Mouse (Mus musculus) Muller cell, postnatal 12 days (primary cell): Measurements from ENCODE around the gene Skp1a.

Experiments used
- DNase-seq: peaks from one replicate; pipeline ENCODE4 v3.0.0-alpha.2; 2015; ENCODE audit errors: inconsistent ontology term

Gene Skp1a

DNA sequence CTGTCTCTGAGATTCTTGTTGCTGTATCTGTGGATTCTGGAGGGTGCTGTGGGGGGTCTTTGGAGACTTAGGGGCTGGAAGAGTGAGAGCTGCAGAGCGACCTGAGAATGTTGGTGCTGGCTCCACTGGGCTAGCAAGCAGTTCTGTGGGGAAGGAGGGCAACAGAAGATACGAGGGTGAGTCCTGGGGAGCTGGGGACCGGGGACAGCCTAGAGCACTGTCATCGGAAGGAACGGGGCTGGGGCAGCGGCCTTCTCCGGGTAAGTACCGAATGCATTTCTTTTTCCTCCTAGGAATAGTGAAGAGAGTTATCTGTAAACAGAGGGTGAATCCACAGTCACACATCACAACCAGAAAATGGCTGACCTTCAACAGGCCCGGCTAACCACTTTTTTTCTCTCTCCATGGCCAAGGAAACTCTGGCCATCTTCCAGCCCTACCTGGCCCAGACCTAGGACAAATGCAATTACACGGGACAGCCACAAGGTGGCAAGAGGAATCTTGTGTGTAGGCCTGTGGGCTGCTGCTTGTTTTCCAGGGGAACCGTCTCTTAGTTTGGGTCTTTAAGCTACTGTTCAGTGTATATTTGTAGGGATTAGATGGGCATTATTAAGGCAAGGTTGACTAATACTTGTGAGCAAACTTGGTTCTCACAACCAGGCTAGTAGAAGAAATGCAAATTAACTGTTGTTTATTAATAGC is 22.0 kb downstream of the Skp1a start:
- peak; percentile 39 for DNase-seq

DNA sequence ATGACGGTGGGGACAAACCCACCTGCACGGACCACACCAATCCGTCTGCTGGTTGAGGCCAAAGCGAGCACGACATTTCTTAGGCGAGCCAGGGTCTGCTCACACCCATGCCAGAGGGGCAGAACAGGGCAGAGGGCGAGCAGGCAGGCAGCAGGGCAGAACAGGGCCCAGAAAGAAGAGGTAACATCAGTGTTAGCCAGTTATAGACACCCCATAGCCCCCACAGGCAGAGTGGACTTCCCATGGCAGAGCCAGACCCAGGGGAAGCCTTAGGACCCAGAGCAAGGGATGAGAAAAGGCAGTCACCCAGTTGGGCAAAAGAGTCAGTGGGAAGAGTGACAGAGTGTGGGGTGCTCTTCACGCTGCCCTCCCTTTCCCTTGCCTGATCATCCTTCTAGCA is 23.3 kb downstream of the Skp1a start:
- DNase-seq = no peak

DNA sequence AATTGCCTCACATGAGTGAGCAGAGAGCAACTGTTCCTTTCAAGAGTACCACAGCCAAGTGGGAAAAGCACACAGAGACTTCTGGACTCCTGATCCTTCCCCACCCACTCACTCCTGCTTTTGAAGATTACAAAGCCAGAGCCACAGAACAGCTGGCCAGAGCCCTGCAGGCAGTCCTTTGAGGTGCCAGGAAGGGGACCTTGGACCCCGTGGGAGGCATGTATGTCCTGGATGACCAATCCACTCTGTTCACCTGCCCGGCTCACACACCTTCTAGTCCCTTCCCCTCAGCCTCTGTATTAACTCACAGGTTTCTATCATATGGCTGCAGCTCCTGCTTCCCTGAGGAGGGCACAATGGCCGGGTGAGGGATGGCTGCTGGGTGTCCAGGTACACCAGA is 25.6 kb downstream of the Skp1a start:
- no peak for DNase-seq

DNA sequence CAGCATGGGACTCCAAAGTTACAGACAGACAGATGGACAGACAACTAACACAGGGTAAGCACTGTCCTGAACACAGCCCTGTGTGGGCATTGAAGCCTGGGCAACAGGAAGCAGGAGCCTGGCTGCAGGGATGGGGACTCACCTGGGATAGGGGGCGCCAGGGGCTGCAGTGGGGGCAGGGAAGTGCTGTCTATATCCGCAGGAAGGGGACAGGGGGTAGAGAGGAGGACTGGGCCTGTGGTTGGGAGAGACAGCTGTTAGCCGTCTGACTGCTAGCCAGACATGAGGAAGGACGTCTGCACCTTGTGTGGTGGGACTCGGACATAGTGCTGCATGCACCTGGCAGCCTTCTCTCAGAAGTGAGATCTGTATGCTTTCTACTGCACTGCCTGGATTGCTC is 26.9 kb downstream of the Skp1a start:
- no peak for DNase-seq

DNA sequence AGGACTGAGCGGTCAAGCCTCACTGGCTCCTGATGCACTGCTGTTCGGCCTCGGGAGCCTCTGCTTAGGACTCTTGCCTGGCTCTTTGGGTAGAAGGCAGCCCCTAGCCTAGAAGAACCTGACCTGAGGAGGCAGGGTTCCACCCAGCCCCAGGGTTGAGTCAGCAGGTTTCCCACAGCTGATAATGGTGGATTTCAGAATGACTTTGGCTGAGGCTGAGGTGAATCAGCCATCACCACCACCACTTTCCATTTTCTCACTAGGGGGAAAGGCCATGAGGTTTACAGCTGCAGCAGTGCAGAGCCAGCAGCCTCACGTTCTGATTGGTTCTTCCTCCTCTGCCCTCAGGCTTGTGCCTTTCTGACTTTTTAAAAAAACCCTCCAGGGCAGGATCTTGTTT is 29.1 kb downstream of the Skp1a start:
- DNase-seq = peak; percentile 53

DNA sequence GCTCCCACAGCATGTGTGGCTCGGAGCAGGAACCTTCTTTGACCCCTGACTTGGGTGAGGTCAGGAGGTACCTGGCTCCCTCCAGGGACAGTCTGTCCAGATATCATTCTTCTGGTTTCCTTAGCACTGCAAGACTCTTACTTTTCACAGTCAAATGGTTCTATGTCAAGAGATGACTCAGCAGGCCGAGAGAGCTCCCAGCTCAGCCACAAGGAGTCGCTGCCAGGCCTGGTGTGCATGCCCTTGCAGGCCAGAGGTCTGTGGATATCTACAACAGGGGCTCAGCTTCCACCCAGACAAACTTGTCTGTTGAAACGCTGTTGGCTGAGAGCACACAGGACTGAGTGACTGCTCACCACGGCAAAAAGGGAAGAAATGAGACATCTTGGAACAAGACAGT is 30.1 kb downstream of the Skp1a start:
- DNase-seq = peak; percentile 51

DNA sequence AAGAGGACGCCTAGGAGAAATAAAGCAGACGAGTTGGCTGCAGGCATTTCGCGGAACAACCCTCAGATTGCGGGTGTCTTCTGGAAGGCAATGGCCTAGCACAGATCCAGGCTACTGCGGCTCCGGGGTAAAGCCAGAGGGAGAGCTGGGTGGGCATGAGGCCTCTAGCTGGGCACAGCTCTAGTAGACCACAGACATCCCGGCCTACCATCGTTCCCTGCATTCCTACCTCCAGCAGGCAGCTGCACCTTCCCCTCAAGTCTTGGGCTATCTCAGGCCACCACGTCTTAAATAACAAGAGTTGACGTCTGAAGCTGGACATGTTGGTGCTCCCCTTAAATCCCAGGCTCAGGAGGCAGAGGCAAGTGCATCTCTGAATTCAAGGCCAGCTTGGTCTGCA is 30.5 kb downstream of the Skp1a start:
- DNase-seq = no peak

DNA sequence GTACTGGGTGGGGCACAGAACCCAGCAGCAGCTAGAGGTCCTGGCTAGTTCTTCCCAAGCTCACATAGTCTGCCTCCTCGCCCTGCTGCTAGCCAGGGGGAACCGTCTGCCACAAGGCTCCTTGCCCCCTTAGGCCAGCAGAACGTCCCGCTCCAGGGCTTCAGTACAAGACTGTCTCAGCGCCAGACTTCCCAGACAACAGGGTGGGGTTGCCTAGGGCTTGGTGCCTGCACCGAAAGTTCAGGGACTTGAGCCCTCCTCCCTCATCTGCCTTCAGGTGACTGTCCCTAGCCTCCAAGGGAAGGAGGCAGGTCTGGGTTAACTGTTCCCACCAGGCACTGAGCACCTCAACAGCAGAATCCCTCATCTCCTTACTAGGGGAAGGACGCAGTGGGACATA is 33.1 kb downstream of the Skp1a start:
- DNase-seq = no peak

DNA sequence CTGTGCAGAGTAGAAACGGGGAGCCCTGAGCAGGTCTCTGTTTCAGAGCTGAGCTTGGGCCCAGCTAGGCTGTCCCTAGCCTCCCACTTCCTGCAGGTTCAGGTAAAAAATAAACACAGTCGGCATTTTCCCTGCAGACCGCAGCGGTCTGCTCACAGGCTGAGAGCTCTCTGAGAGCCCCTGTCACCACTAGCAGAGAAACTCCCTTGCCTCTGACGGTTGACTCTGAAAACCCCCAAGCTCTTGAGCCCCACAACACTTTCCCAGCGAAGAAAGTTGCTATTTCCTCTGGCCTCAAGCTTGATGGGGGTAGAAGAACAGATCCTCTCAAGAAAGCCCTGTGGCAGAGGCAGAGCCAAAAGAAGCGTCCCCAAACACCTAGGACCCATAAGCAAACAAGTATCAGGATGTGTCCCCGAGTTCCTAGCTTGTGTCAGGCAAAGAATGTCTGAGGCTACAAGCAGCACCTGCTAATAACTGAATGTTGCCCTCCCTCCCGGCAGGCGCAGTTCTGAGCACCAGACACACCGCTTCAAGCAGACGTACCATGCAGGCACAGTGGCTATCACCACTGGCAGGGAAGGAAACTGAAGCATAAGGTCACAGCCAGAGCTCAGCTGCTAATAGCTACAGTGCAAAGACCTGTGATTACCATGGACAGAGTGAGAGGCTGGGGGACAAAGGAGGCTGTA is 34.0 kb downstream of the Skp1a start:
- DNase-seq = no peak

DNA sequence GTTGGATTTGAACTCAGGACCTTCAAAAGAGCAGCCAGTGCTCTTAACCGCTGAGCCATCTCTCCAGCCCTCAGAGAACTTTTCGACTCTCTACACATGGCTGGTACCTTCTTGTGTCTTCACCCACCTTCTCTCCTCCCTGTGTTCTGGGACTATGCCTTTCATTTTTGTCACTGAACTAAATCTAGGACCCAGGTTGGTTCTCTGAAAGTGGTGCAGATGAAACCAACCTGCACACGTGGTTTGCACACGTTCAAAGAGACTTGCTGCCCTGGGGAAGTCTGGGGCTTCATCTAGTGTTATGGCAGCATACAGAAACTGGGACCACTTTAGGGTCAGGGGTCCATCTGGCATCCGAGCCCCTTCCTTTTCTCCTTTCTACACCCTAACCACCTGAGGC is 35.5 kb downstream of the Skp1a start:
- DNase-seq = no peak

DNA sequence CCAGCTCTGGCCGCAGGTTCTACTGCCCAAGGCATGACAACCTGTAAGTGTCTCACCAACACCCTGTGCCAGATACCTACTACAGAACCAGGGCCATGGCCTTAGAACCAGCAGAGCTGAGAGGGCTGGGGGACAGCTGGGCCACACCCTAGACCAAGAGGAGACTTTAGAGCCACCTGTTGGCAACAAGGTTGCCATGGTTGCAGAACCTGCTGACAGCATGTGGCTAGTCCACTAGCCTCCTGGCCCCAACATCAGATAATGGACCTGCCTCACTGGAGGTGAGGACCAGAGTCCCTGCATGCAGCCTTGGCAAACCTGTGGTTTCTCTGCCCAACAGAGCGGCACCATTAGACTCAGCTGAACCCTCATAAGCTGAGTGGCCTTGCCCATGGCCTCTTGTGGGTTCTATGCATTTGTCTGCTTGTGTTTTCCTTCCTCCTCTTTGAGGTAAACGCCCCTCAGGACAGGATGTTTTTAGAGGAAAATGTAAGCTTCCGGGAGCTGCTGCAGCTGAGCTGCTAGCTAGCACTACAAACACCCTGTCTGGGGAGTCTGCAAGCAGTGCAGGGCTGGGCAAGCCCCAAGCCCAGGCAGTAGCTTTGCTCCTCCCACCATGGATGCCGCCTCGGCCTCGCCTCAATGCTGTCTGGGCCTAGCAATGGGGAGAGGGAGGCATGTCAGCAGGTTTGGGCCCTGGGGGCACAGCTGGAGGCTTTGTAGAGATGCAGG is 36.5 kb downstream of the Skp1a start:
- no peak for DNase-seq

DNA sequence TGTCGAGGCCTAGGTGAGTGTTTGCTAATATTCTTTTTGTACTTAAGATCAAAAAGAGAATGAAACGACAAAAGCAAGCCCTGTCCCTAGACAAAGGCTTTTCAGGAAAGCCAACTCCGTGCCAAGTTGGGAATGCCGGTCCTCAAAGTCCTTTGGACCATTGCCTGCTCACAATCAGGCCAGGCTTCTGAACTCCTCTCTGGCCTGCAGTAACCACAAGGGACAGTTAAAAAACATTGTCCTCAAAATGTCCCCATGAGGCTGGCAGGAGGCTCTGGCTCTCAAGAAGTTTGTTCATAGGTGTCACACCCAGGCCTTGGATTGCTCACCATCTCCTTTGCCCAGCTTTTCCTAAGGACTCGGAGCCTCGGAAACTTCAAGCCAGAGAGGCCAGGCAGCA is 38.0 kb downstream of the Skp1a start:
- DNase-seq = peak; percentile 36

DNA sequence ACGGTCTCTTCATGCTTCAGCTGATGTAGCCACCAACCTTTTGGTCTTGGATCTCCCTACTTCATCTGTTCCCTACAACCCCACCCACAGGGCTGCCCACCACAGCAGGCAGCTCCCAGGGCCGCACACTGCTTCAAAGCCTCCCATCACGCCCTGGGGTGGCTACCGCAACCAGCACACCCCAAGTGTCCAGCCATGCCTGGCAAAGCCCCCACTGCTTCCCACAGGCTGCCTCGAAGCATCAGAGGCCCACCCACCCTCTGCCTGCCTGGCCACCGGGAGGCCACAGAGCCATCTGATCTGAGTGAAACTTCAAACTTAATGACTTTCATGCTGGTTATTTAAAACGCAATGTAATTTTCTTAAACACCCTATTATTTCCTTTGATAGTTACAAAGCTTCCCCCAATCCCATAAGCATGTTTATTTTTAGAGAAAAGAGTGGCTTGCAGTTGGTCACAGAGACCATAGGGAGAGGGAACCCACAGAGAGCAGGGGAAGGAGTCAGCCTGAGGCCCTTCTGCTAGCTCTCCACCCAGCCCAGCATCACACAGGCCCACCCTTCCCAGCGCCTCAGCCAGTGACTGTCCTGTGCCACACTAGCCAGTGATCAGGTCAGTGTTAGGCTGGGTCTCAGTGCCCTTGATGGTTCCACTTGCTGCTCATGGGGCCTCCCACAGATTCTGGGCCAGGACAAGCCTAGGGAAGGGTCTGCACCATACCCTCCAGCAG is 40.1 kb downstream of the Skp1a start:
- no peak for DNase-seq

DNA sequence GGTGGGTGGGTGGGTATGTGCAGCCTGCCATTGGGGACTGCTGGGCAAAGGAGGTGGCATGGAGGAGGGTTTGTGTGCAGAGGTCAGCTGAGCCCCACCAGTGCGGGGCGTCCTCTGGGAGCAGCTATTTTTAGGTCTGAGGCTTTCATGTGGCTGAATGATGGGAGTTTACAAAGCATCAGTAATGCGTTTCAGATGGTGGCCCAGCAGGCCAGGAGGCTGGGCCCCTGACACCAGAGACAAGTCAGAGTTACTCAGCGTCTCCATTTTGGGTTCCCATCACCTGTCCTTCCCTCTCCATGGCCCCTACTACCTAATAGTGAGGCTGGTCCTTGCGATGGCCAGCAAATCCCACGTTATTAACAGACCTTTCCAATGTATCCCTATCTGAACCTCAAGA is 40.8 kb downstream of the Skp1a start:
- DNase-seq = peak; percentile 72

DNA sequence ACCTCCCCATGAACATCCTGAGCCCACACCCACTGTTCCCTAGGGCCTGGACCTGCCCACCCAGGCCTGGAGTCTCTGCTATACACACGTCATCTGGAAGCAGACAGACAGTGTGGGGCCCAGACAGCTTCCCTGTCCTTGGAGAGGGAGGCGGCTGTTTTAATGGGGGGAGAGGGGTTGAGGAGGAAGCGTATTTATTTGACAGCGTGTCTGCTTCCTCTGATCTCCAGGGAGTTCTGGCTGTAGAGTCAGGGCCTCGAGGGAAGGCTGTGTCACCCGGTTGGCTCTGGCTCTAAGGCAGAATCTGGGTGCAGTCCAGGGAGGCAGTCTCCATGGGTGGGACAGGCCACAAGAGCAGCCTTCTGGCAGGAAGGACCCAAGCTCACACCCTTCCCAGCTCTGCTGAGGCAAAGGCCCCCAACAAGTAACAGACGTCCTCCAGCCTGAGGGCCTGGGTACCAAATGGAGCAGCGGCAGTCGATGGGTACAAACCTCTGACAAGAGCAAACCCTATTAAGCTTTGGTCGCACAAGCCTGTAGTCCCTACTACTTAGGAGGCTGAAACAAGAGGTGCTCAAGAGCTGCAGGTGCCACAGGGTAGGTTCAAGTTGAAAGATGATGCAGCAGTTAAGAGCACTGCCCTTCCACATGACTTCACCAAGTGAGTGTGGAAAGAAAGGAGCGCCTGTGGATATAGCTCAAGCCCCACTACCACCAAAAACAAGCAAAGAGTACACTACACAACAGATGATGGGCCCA is 41.6 kb downstream of the Skp1a start:
- DNase-seq = peak; percentile 56

DNA sequence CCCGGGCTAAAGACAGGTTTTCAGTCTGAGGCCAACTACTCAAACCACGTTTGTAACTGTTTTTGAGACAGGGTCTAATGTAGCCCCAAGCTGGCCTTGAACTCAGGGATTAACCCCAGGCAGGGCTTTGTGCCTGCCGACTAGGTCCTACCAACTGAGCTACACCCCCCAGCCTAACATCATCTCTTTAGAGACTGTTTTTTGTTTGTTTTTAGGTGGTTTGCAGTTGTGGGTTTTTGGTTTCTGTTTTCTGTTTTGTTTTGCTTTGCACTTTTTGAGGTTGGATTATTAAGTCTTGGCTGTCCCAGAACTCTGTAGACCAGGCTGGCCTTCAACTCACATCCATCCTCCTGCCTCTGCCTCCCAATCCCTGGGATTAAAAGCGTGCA is 42.1 kb downstream of the Skp1a start:
- DNase-seq = no peak

DNA sequence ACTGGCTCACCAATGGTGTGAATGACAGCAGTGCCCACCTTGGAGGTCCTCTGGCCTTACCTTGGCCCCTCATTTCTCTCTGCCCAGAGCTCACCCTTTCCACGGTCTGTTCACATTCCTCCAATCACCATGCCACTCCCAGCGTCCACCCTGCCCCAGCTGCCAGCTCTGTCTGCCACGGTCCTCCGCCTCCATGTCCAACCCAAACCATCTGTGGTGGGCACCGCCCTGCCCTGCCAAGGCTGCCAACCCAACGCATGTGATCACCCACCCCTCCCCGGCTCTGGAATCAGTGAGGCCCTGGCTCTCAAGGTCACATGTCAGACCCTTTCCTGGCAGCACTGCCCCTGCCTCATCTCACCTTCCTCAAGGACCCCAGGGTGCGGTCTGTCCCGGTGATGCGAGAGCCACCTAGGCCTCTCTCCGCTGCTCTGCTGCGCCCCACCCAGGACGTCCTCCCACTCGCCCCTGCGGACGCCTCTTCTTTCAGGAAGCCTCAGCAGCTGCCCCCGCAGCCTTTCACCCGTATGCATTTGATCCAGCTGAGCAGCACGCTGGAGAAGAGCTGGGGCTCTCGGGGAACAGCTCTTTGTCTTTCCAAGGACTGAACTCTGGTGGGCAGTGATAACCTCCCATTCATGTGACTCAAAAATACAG is 42.8 kb downstream of the Skp1a start:
- DNase-seq = no peak

DNA sequence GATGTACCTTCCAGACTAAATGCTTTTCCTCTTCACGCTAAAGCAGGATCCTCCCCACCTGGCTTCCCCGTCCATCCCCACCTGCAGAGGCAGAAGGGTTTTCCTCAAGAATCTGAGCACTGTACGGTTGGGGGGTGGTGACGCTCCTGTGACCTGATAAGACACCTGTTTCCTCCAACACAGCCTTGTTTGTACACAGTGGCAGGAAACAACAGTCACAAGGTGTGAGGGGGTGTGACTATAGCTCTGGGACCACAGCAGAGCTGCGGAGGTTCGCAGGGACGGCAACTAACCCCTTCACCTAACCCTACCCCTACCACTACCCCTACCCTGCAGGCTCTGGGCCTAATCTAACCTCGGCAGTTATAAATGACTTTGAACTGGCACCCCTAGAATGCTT is 43.6 kb downstream of the Skp1a start:
- no peak for DNase-seq

DNA sequence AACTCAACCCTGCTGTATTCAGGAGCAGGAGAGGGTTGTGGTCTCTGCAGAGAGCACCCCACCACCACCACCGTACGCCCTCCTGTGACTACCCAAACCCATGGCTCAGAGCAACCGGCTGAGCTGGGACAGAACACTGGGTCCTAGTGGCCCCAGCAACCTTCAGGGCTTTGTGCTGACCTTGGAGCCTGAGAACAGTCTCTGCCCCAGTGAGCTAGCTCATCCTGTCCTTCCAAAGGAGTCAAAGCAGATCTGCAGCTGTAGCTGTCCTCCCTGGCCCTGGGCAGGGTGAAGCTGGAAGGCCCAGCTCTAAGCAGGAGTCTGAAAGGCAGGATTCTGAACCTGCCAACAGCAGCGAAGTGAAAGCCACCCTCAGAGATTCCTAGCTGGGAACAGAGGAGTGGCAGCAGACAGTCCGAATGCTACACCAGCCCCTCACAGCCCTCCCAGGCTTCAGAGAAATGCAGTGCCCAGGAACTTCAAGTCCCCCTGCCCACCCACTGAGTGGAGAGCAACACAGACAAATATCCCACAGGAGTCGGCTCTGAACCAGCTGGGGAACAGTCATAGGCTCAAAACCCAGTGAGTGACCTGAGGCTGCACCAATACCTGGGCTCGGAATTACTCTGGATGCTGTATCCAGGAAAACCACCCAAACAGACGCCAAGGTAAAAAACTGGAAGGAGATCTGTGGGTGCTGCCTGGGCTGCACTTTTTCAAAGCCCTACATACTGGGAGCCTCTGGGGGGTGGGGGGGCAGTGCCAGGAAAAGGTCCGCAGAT is 44.2 kb downstream of the Skp1a start:
- DNase-seq = no peak

DNA sequence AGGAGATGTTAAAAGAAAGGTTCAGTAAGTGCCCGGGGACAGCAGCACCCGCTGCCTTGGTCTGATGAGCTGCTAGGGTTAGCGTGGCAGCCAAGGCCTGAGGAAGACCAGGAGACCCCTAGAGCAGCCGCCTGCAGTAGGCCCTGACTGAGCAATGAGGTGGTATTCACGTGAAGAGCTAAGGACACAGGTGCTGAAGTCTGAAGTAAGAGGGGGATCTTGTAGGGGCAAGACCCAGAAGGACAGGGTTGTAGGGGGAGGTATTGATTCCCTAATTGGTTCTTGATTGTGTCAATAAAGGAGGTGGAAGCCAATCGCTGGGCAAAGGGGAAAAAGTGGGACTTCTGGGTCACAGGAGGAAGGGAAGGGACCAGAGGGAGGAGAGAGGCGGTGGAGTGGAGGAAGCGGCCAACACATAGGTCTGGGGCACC is 45.2 kb downstream of the Skp1a start:
- DNase-seq = no peak
